Mouse (Mus musculus) lung, adult 2 months (tissue): ENCODE data around the gene Slc43a2.

Experiments
- CTCF ChIP-seq: fragments of 200-500 bp; IDR thresholded peaks from 2 replicates; pipeline ENCODE4 v1.5.1; 2011; ENCODE audit warnings: mild to moderate bottlenecking, low read length, control low read depth; ENCODE audit not compliant: insufficient read depth
- POLR2A ChIP-seq: fragments of 200-500 bp; IDR thresholded peaks from 2 replicates; pipeline ENCODE4 v1.6.1; 2011; ENCODE audit warnings: low read depth, mild to moderate bottlenecking, control low read depth, low read length, borderline replicate concordance; ENCODE audit errors: extremely low read depth

DNA sequence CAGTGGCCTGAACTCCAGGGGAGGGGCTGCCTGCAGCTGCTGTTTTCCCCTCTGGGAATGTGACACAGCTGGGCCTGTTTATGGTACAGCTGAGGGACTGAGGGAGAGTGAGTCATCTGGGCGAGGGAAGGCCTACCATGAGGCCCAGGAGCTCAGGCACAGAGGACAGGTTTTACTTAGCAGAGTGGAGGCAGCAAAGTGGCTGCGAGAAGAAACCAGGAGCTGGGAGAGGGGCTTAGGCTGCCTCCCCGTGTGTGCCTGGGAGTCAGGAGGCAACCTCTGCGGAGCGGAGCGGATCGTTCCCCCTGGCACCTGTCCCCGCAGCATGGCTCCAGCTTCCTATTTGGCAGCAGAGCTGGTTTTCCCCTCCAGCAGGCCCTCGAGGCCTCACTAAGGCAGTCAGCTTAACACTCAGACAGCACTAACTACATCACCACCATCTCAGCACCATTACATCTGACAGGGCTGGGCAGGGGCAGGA is 20.5 kb downstream of the Slc43a2 start:
- TF ChIP-seq CTCF (no peak), POLR2A (no peak)
